Mouse (Mus musculus): ENCODE measurements around the gene Mgat1.
A peak's percentile ranks its signal among the peaks of the same experiment; 100 is the strongest.
"Not testable (repeated sequence)": the region's sequence is repeated elsewhere in the genome, so short reads cannot be mapped to it uniquely, and the experiment has no call there.

The Mgat1 gene

DNA sequence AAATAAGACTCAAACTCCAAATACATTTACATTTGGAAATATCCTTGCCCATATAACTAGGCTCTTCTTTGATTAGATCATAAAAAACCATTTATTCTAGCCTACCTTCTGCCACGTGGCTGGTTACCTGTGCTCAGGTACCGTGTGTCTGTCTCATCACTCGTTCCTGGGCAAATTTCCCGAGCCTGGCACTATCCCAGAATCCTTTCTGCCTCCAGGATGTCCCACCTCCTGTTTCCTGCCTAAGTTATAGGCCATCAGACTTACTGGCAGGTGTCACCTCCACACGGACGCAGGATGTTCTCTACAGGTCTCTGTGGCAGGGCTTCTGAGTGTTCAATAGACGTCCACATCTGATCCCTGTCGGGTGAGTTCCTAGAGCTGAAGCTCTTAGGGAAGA, 21.1 kb downstream of the Mgat1 start:
- DNase-seq, result no peak

DNA sequence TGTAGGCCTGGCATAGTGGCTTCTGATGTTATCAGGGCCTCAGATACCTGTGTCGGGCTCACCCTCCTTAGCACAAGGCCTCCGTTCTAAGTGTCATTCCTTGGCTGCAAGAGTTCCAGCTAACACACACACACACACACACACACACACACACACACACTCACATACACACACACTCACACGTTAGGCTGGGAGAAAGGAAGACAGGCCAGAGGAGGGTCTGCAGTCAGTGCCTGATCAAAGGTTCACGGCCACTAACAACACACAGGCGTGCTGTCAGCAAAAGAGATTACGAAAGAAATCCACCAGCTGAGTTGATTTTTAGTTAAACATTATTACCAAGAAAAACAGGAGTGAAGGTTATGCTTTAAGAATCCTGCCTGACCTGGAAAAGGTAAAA, 22.7 kb downstream of the Mgat1 start:
- no peak for DNase-seq

DNA sequence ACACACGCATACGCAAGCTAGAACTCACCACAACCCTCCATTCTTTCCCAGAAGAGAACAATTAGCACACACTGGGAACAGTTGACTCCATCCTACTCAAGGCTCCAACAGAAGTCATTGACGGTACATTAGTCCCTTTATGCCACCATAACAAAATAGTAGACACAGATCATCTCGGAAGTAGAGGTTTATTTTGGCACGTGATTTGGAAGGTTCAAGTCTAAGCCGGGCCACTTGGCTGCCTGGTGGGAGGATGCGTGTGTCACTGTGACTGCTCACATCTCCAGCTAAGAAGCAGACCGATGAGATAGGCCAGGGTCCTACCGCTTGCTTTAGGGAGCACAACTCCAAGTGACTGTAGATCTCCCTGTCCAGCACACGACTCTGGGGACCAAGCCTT, 23.3 kb downstream of the Mgat1 start:
- no peak for DNase-seq

DNA sequence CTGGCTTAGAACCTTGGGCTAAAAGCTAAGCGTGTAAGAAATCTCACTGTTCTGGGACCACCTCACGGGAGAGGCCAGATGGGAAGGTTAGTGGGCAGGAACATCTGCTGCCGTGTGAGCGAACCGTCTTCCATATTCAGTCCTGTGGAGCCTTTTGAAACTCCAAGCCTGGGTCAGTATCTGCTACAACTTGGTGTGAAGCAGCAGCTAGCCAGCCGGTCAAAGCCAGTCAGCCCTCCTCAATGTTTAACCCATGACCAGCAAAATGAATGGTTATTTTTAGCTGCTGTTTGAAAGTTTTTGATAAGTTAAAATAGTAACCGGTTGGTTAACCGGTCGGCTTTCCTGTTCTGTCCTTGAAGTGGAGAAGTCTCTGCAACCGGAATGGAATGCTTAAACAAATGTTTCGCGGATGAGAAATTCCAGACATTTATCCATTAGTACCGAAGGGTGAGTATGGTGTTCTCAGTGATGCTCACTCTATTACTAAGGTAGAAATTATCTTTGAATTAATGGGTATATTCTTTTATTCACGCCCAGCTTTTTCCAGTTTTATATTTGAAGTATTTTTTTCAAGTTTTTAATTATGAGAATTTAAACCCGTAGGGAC, 24.1 kb downstream of the Mgat1 start:
- no peak for DNase-seq

DNA sequence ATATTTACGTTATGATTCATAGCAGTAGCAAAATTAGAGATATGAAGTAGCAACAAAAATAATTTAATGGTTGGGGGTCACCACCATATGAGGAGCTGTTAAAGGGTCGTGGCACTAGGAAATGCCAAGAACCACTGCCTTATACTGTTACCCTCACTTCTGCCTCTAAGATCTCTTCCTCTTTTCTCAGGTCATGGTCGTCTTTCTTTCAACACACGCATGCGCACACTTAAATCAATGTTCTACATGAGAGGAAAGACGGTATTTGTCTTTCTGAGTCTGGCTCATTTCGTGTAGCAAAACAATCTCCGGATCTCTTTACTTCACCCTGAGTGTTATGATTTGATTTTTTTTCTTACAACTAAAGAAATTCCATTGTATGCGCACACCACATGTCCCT, 25.8 kb downstream of the Mgat1 start:
- DNase-seq, result no peak

DNA sequence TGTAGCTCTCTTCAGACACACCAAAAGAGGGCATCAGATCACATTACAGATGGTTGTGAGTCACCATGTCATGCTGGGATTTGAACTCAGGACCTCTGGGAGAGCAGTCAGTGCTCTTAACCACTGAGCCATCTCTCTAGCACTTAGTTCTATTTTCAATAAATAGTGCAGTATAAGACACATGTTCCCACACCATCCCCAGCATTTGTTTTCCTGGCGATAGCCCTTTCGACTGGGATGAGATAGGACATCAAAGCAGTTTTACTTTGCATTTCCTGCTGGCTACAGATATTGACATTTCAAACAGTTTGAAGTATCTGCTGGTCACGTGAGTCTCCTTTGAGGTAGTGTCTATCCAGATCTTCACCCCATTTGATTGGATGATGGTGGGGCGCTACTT, 26.4 kb downstream of the Mgat1 start:
- no peak for DNase-seq

DNA sequence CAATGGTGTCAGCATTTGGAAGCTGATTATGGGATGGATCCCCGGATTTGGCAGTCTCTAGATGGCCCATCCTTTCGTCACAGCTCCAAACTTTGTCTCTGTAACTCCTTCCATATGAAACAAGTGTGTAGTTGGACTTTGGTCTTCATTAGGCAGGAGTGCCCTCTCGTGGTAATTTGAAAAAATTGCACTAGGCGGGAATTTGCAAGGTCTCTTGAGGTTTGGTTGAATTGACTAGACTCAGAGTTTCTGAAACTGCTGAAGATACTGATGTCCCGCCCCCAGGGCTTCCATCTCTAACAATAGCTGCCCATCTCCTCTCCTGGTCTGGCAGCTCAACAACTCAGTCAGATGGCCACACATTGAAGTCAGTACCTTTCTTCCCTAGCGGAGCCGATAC, 27.3 kb downstream of the Mgat1 start:
- peak in 1 of 2 experiments; percentile 46 for DNase-seq

DNA sequence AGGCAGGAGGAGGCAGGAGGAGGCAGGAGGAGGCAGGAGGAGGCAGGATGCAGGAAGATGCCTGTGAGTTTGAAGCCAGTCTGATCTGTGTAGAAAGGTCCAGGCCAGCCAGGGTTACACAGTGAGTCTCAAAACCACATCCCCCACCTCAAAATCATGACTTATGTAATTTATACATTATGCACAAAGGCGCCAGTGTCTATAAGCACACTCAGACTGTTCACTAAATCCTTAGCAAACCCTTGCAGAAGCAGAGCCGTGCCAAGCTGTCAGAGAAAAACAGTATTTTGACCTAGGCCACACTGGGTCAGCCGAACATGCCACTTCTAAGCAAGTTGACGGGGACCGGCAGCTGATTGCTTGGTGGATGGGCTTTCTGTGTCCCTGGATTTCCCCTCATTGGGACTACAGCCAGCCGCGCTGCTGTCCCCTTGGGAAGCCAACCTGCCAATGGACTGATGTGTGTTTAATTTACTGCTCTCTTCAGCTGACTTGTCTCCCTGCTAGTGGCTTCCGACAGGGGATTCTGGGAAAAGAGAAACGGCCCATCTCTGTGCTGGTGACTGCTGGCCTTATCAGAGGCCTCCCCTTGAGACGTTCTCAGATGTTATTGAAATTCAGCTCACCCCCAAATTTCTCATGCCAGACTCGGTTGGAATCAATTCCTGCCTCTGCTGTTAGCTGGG, 30.0 kb downstream of the Mgat1 start:
- DNase-seq, result no peak

DNA sequence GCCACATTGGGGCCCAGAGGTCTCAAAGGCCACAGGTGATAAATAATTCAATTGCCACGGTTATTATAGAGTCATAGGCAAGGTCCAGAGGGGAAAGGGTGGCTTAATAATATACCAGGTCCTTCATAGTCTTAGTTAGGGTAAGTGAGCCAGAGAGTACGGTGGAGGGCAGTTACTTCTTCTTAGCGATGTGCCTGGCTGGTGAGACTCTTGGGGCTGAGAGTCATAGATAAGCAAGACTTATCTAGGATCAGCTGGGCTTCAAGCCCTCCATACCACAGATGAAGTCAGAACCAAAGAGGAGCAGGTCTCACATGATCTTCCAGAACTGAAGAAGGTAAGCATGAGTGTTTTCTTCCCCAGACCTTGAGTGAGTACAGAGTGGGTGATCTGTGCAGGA, 34.2 kb downstream of the Mgat1 start, which contains the start of gene Olfr1393:
Gene Olfr1393, plus strand, starts transcription at position 83 of the 400 bp plus-strand sequence.
- DNase-seq, result no peak

DNA sequence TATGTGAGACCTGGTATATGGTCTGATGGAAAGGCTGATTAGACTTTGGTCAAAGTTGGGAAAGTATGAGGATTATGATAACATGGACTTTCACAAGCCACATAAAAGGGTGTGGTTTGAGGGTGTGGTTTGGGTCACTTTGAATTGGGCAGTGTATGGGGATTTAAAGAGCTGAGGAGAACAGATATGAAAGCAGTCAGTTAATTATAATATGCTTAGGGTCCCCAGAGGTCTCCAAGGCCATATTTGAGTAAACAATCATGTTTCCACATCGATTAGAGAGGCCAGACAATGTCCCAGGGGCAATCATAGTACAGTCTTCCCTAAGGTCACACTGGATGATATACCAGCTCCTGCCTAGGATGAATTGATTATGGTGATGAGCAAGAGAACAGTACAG, 41.0 kb downstream of the Mgat1 start, which contains the start of gene Olfr1392:
Gene Olfr1392, plus strand, starts transcription at position 301 of the 400 bp plus-strand sequence.
- not testable (repeated sequence) for DNase-seq

DNA sequence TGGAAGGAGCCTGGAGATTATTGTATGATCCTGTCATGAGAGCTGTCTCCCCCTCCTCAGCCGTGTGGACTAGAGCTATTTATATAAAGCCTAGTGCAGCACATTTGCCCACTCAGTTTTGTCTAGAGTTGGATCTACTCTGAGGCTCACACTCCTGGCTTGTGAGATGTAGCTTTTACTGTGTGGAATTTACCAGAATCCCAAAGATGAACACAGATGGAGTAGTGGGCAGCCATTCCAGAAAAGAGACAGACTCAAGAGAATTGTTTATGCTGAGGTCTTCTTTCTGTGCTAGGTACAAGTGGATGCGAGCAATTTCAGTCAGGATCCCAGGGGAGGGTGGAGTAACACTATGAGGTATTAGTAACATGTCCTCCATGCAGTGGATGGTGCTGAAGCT, 43.3 kb downstream of the Mgat1 start:
- DNase-seq, result no peak

DNA sequence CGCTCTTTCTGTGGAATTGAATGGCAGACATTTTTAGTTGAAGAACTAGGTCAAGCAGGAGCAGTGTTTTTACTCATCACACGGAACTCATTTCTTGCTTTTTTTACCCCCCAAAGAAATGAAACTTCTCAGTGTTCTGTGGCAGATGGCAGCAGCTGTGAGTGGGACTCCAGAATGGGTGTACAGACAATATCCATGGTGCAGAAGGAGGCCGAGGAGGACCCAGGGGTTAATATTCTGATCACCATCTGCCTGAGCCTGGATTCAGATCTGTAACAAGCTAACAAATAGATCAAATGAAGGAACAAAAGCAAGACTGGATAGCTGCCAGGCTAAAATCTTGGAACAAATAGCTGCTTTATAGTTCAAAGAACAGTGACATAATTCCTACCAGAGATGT, 48.8 kb downstream of the Mgat1 start:
- no peak for DNase-seq

DNA sequence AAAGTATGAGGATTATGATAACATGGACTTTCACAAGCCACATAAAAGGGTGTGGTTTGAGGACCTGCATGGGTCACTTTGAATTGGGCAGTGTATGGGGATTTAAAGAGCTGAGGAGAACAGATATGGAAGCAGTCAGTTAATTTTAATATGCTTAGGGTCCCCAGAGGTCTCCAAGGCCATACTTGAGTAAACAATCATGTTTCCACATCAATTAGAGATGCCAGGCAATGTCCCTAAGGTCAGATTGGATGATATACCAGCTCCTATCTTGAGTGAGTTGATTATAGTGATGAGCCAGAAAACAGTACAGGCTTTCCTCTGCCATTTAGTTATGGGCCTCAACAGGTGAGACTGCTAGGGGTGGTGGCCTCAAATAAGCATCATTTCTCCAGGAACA, 60.5 kb downstream of the Mgat1 start, which contains the start of gene Olfr10:
Gene Olfr10, plus strand, starts transcription at position 301 of the 400 bp plus-strand sequence.
- no peak for DNase-seq

DNA sequence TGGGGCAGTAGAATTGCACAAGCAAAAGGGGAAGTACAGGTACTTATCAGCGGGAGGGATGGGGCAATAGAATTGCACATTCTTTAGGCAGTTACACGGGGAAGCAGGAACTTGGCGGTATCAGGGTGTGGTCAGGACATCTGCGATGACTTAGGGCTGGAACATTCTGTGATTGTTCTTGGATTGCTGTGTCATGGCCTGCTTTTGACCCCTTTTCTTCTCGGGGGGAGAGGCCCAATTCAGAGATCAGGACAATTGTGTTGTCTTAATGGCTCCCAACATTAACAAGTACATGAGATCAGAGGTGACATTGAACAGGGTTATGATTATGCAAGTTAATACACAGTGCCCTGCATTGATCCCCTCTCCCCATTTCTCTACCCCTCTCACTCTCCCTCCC, 64.6 kb downstream of the Mgat1 start:
- DNase-seq, result not testable (repeated sequence)

Measured in spleen, adult 18-20 months (tissue).